Mouse (Mus musculus) forebrain, embryonic 10.5 days (tissue): ENCODE data around the gene Ddr1. TPM values are rescaled to one million over a fixed set of nuclear protein-coding genes. Genes with fewer than 3 reads are reported as not detected.
A peak's percentile ranks its signal among the peaks of the same experiment; 100 is the strongest.
"Not testable (repeated sequence)": the region's sequence is repeated elsewhere in the genome, so short reads cannot be mapped to it uniquely, and the experiment has no call there.

ENCODE experiments used
- DNase-seq: peaks from one replicate; pipeline ENCODE4 v3.0.0-alpha.2; 2017; ENCODE audit warnings: low spot score; ENCODE audit errors: extremely low spot score
- H3K27ac ChIP-seq: fragments of 300-500 bp; sonication (generic); 2 replicates; pipeline ENCODE4 v1.5.1; 2016; ENCODE audit warnings: mild to moderate bottlenecking
- H3K27me3 ChIP-seq: fragments of 300-500 bp; sonication (generic); 2 replicates; pipeline ENCODE4 v1.6.1; 2016; ENCODE audit warnings: mild to moderate bottlenecking; ENCODE audit not compliant: poor library complexity, severe bottlenecking
- H3K36me3 ChIP-seq: fragments of 300-500 bp; sonication (generic); replicated peaks from 2 replicates; pipeline ENCODE4 v1.6.1; 2016; ENCODE audit warnings: mild to moderate bottlenecking, moderate library complexity
- H3K4me1 ChIP-seq: fragments of 300-500 bp; sonication (generic); 2 replicates; pipeline ENCODE4 v1.6.1; 2016
- H3K4me3 ChIP-seq: fragments of 300-500 bp; sonication (generic); 2 replicates; pipeline ENCODE4 v1.5.1; 2016; ENCODE audit warnings: mild to moderate bottlenecking, moderate library complexity
- H3K9me3 ChIP-seq: fragments of 300-500 bp; sonication (generic); 2 replicates; pipeline ENCODE4 v1.6.1; 2016; ENCODE audit warnings: mild to moderate bottlenecking, moderate library complexity
- WGBS: fragments of 180-500 bp; shearing (Covaris S2); methylation state at CpG from one replicate; pipeline ENCODE4 v1.1.7; 2016; 5-methylcytosine and 5-hydroxymethylcytosine counted together
- polyA plus RNA-seq: library from polyadenylated mRNA; unstranded; fragments of >200 nt; fragmentation: Nextera tagmentation; extraction: Ambion mirVana; gene quantifications from 2 replicates; pipeline ENCODE4 v1.2.1, GENCODE M21; 2016

The Ddr1 gene
- polyA plus RNA-seq, 1 experiment from 2014 or later: 112 TPM

DNA sequence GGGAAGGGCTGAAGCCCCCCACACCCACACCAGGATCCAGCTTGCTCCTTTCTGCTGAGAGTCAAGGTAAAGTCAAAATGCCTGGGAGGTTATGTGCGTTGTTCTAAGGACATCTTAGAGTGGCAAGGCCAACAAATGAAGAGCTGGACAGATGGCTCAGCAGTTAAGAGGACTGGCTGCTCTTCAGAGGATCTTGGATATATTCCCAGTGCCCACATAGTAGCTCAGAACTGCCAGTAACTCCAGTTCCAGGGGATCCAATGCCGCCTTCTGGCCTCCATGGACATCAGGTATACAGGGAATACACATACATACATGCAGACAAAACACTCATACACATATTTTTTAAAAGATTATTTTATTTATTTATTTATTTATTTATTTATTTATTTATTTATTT, 29.0 kb upstream of the Ddr1 start:
- no peak for DNase-seq

DNA sequence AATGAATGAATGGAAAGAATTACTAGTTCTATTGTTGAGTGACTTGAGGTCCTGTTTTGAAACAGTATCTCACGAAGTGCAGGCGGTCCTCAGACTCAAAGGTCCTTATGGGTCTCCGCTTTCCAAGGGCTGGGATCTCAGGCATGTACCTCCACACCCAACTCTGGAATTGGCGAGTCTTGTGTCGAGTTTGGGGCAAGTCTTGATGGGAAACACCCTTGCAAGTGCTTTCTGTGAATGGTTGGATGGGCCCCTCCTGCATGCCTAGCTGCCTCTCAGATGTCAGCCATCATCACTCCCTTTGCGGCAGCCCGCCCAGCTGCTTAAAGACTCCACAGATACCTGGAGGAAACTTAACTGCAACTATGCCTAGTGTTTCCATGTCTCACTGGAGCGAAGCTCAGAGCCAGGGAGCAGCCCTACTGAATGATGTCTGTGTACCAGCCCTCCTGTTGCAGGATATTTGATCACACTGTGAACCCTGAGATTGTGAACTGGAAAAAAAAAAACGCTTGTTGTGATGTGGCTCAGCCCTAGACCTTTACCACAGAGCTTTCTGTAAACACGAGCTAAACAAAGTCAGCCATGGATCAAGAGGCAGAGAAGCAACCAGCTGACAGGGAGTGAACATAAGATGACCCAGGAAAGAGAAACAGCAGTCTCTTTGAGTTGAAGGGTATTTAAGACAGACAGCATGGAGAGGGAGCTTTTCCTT, 27.2 kb upstream of the Ddr1 start:
- 78% methylated on average over 10 of the region's 10 CpGs for WGBS
- Histone ChIP-seq H3K36me3 (no peaks in the 10 kb centered on the region), H3K27ac (no peak overlapping the region), H3K4me1 (peaks cover 10% of the 10 kb centered on the region; the same call in 1 of the 2 replicates), H3K9me3 (no peaks in the 10 kb centered on the region), H3K27me3 (peaks cover 19% of the 10 kb centered on the region), H3K4me3 (no peak overlapping the region)
- DNase-seq: no peak

More for the DNA sequence above, 29.0 kb upstream of the Ddr1 start:
- H3K4me1 ChIP-seq: peaks cover 18% of the 10 kb centered on the region
- H3K27ac ChIP-seq: no peak overlapping the region
- H3K9me3 ChIP-seq: no peaks in the 10 kb centered on the region
- peaks cover 13% of the 10 kb centered on the region for H3K27me3 ChIP-seq
- WGBS: 93% methylated on average over 2 of the region's 2 CpGs
- H3K36me3 ChIP-seq: no peaks in the 10 kb centered on the region
- H3K4me3 ChIP-seq: no peak overlapping the region

- DNase-seq, H3K9me3 ChIP-seq, H3K27ac ChIP-seq, H3K4me3 ChIP-seq, H3K36me3 ChIP-seq: not testable (repeated sequence)
- H3K4me1 ChIP-seq: peaks cover 13% of the 10 kb centered on the region
- H3K27me3 ChIP-seq: peaks cover 31% of the 10 kb centered on the region
- 82% methylated on average over 3 of the region's 3 CpGs for WGBS
Observed at GRCm38 (mm10) chr17:35730112-35730511, 25.7 kb upstream of the Ddr1 start.

GRCm38 (mm10) chr17:35728821-35729220, 24.4 kb upstream of the Ddr1 start:
- no peak for DNase-seq
- no peaks in the 10 kb centered on the region for H3K9me3 ChIP-seq
- no peak overlapping the region for H3K27ac ChIP-seq
- peaks cover 13% of the 10 kb centered on the region for H3K4me1 ChIP-seq
- no peaks in the 10 kb centered on the region for H3K36me3 ChIP-seq
- WGBS: 84% methylated on average over 4 of the region's 4 CpGs
- peaks cover 42% of the 10 kb centered on the region for H3K27me3 ChIP-seq
- H3K4me3 ChIP-seq: no peak overlapping the region

GRCm38 (mm10) chr17:35727471-35728205, 23.2 kb upstream of the Ddr1 start:
- Histone ChIP-seq H3K4me1 (peaks cover 13% of the 10 kb centered on the region), H3K36me3 (no peaks in the 10 kb centered on the region), H3K9me3 (peaks cover 3% of the 10 kb centered on the region; the same call in 1 of the 2 replicates), H3K27me3 (peaks cover 45% of the 10 kb centered on the region), H3K27ac (no peak overlapping the region), H3K4me3 (no peak overlapping the region)
- no peak for DNase-seq
- WGBS: 30% methylated on average over 10 of the region's 10 CpGs

DNA sequence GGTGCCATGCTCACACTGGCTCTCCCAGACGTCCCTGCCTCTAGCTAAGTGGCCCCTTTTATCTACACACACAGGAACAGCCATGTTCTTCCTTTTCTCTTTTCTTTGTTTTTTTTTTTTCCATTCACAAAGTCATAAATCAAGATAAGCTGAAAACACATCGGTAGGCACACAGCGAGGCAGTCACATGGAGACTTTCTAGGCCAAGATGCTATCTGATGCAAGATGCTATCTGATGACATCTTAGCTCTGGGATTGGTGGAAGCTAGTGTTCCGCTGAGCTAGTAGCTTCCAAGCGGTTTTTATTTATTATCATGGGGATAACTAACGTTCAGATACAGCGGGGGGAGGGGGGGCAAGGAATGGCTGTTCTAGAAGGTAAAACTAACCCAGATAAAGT, 22.6 kb upstream of the Ddr1 start:
- Histone ChIP-seq H3K27me3 (peaks cover 47% of the 10 kb centered on the region), H3K4me1 (peaks cover 15% of the 10 kb centered on the region), H3K36me3 (no peaks in the 10 kb centered on the region), H3K9me3 (peaks cover 3% of the 10 kb centered on the region; the same call in 1 of the 2 replicates), H3K27ac (no peak overlapping the region), H3K4me3 (no peak overlapping the region)
- 61% methylated on average over 7 of the region's 7 CpGs for WGBS
- no peak for DNase-seq

GRCm38 (mm10) chr17:35725286-35726232, 21.1 kb upstream of the Ddr1 start:
- peaks cover 53% of the 10 kb centered on the region for H3K27me3 ChIP-seq
- no peaks in the 10 kb centered on the region for H3K36me3 ChIP-seq
- peaks cover 26% of the 10 kb centered on the region for H3K4me1 ChIP-seq
- WGBS: 37% methylated on average over 21 of the region's 21 CpGs
- peak; percentile 87 for DNase-seq
- peaks cover 3% of the 10 kb centered on the region; the same call in 1 of the 2 replicates for H3K9me3 ChIP-seq
- peak overlapping the region; percentile 5; the same call in 1 of the 2 replicates for H3K4me3 ChIP-seq
- H3K27ac ChIP-seq: peak overlapping the region; percentile 42

GRCm38 (mm10) chr17:35721676-35722075, 17.3 kb upstream of the Ddr1 start:
- Histone ChIP-seq H3K27me3 (peaks cover 35% of the 10 kb centered on the region), H3K4me1 (peaks cover 34% of the 10 kb centered on the region), H3K4me3 (no peak overlapping the region), H3K27ac (peak overlapping the region; percentile 58; the same call in 1 of the 2 replicates), H3K9me3 (peaks cover 9% of the 10 kb centered on the region; the same call in 1 of the 2 replicates), H3K36me3 (no peaks in the 10 kb centered on the region)
- WGBS: 74% methylated on average over 8 of the region's 8 CpGs
- no peak for DNase-seq

DNA sequence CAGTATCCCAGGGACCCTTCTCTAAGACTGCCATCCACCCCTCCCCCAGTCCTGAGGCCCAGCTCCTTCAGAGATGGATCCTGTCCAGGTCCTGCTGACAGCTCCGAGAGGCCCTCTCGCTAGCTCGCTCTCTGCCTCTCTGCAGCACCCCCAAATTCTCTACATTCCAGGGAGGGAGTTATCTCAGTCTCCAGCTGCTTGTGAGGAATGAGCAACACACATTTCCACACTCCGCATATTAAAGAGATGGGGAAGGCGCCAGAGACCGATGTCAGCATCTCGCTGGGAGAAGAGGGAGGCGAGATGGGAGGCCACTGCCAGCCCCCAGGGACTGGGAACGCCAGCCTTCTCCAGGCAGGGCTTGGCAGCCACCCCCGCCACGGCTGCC, 15.9 kb upstream of the Ddr1 start:
- DNase-seq: no peak
- peaks cover 9% of the 10 kb centered on the region; the same call in 1 of the 2 replicates for H3K9me3 ChIP-seq
- WGBS: 20% methylated on average over 11 of the region's 11 CpGs
- peak overlapping the region; percentile 72 for H3K27ac ChIP-seq
- H3K27me3 ChIP-seq: peaks cover 25% of the 10 kb centered on the region
- H3K4me1 ChIP-seq: peaks cover 27% of the 10 kb centered on the region
- no peaks in the 10 kb centered on the region for H3K36me3 ChIP-seq
- H3K4me3 ChIP-seq: peak overlapping the region; percentile 16; the same call in 1 of the 2 replicates

- H3K27ac ChIP-seq: peak overlapping the region; percentile 72; the same call in 1 of the 2 replicates
- H3K9me3 ChIP-seq: peaks cover 9% of the 10 kb centered on the region; the same call in 1 of the 2 replicates
- DNase-seq: no peak
- H3K4me1 ChIP-seq: peaks cover 25% of the 10 kb centered on the region
- no peaks in the 10 kb centered on the region for H3K36me3 ChIP-seq
- 0 out of 2 replicates have a peak overlapping the region, but pooled peaks have one; percentile 16 for H3K4me3 ChIP-seq
- WGBS: 70% methylated on average over 9 of the region's 9 CpGs
- H3K27me3 ChIP-seq: peaks cover 19% of the 10 kb centered on the region
Observed at GRCm38 (mm10) chr17:35719616-35720339, 15.4 kb upstream of the Ddr1 start.

DNA sequence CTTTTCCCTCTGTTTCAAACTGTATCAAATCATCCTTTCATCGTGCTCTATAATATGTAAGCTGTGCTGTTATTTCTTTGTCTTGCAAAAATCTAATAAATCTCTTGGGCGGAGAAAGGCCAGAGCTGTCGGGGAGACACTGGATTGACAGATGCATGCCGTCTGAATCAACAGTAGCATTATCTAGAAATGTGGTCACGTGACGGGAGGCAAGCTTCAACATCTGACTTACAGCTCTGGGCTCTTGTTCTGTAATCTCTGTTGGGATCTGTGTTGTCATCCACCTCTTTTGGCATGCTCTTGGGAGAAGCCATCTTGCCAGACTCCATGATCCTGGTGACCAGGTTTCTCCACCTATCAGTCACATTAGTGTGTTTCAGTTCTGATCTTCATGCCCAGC, 12.7 kb upstream of the Ddr1 start:
- H3K27ac ChIP-seq: no peak overlapping the region
- DNase-seq: no peak
- H3K27me3 ChIP-seq: peaks cover 6% of the 10 kb centered on the region
- WGBS: 94% methylated on average over 6 of the region's 6 CpGs
- no peak overlapping the region for H3K4me3 ChIP-seq
- no peaks in the 10 kb centered on the region for H3K36me3 ChIP-seq
- peaks cover 28% of the 10 kb centered on the region for H3K4me1 ChIP-seq
- peaks cover 6% of the 10 kb centered on the region; the same call in 1 of the 2 replicates for H3K9me3 ChIP-seq
